Mouse (Mus musculus) kidney, adult 9 months (tissue): Measurements from ENCODE around the gene Olfr392.

Experiments used
- DNase-seq: peaks from one replicate; pipeline ENCODE4 v3.0.0; 2022

The Olfr392 gene

DNA sequence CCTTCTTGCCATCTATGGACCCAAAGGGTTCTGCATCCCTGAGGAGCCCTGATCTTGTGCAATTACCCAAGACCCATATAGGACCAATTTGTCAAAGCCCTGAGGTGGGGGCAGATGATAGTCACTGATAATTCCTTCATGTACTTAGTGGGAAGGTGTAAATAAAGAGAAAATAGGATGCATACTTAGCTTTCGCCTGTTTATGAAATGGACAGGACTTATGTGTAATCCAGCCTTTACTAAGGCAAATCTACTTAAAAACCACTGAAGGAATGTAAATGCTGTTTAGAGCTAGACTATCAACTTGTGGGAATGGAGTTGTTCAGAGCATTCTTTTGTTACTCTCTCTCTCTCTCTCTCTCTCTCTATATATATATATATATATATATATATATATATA, at the start of gene Olfr392:
TSS of gene Olfr392 (minus strand) at position 101 of the 400 bp plus-strand sequence.
- no peak for DNase-seq

GRCm38 (mm10) chr11:73851354-73851753, 34.5 kb upstream of the Olfr392 start, which contains the start of gene Olfr393:
Gene Olfr393 (minus strand): TSS chr11:73851454.
- DNase-seq, result no peak

GRCm38 (mm10) chr11:73802952-73803351, 13.9 kb downstream of the Olfr392 start, which contains the start of gene Olfr391-ps:
Gene Olfr391-ps (minus strand): TSS chr11:73803052.
- DNase-seq, result no peak

DNA sequence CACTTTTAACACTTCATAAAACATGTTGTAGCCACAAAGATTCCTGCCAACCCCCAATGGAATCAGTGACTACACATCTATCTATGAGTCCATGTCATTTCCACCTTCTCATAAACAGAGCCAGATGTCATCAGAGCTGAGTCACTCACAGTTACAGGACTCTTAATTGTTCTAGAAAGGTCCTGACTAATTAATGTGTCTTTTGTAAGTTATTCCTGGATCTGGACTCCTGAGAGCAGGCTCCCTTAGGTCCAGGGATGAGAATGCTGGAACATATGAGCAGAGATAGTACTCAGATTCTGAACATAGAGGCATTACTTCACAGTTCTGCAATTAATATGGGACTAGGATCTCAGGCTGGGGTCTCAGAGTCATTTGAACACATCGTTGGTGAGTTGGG, 34.2 kb downstream of the Olfr392 start, which contains the start of gene Olfr390:
TSS of gene Olfr390 (plus strand) at position 301 of the 400 bp plus-strand sequence.
- no peak for DNase-seq

DNA sequence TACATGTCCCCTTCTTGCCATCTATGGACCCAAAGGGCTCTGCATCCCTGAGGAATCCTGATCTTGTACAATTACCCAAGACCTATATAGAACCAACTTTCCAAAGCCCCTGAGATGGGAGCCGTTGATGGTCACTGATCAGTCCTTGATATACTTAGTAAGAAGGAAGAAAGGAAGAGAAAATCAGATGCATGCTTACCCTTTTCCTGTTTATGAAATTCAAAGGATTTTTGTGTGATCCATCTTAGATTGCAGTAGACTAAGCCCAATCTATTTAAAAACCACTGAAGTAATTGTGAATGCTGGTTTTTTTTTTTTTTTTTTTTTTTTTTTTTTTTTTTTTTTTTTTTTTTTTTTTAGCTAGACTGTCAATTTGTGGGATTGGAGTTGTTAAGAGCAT, 36.2 kb downstream of the Olfr392 start, which contains the start of gene Olfr389:
TSS of gene Olfr389 (minus strand) at position 101 of the 400 bp plus-strand sequence.
- no peak for DNase-seq
